Mouse (Mus musculus): Measurements from ENCODE around the gene Epsti1. TPM values are rescaled to one million over a fixed set of nuclear protein-coding genes. Genes with fewer than 3 reads are reported as not detected.
A peak's percentile ranks its signal among the peaks of the same experiment; 100 is the strongest.

Gene Epsti1
- polyA plus RNA-seq, 1 experiment from 2014 or later, result 0.47 TPM

DNA sequence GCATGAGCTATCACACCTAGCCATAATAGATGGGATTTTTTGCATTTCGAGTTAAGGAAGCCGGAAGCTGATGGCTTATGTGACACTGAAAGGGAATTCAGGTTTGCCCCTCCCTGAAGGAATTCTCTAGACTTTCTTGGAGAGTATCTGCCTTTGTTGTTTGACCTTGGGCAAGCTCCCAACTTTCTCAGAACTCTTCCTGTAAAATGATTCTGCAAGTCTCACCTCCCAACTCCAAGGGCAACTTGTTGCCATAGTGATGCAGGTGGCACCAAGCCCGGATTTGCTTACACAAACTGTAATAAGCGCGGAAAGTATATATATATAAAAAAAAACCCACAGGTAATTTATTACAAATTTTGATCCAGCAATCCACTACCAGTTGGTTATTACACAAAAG lies 29.2 kb downstream of the Epsti1 start:
- DNase-seq, result peak; percentile 71
- Histone ChIP-seq H3K9ac (no peak overlapping the region), H3K36me3 (ENCODE audit: insufficient read depth) (no peaks in the 10 kb centered on the region), H3K27ac (ENCODE audit: low read depth) (no peak overlapping the region), H3K9me3 (ENCODE audit: low read depth, low read length) (no peaks in the 10 kb centered on the region), H3K4me2 (no peak overlapping the region), H3K4me3 (ENCODE audit: low read depth, low read length) (no peak overlapping the region), H3K4me1 (ENCODE audit: insufficient read depth) (no peaks in the 10 kb centered on the region), H3K27me3 (ENCODE audit: insufficient read depth, low read length) (no peaks in the 10 kb centered on the region)
- WGBS, result 68% methylated on average over 5 of the region's 5 CpGs
- no peak for ATAC-seq (ENCODE audit: insufficient read depth)
- TF ChIP-seq CTCF (IDR thresholded peaks at IDR 0.05; ENCODE audit: low read depth), result no peak

DNA sequence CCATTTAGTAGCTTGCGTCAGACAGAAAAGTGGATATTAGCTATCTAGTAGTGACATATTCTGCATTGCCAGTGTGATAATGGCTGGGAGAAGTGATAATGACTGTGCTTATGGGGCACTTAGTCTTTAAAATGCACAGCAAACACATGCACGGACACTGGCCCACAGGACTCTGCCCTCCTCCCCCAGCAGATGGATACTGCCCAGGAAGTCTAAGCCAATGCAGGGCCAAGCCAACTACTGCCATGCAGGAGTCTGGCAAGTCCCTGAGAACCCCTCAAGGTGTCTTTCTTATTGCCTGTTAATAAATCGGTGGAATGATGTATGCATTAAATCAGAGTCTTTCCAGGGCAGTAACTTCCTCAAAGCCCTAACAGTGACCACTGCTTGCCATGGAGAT lies 30.4 kb downstream of the Epsti1 start:
- H3K4me1 ChIP-seq (ENCODE audit: insufficient read depth), result no peaks in the 10 kb centered on the region
- no peaks in the 10 kb centered on the region for H3K36me3 ChIP-seq (ENCODE audit: insufficient read depth)
- H3K9me3 ChIP-seq (ENCODE audit: low read depth, low read length), result no peaks in the 10 kb centered on the region
- DNase-seq (no peak), ATAC-seq (ENCODE audit: insufficient read depth) (no peak)
- H3K27me3 ChIP-seq (ENCODE audit: insufficient read depth, low read length), result no peaks in the 10 kb centered on the region
- no peak overlapping the region for H3K9ac ChIP-seq
- TF ChIP-seq CTCF (IDR thresholded peaks at IDR 0.05; ENCODE audit: low read depth), result no peak
- no peak overlapping the region for H3K4me3 ChIP-seq (ENCODE audit: low read depth, low read length)
- no peak overlapping the region for H3K27ac ChIP-seq (ENCODE audit: low read depth)
- WGBS, result 77% methylated on average over 3 of the region's 3 CpGs
- H3K4me2 ChIP-seq, result no peak overlapping the region

DNA sequence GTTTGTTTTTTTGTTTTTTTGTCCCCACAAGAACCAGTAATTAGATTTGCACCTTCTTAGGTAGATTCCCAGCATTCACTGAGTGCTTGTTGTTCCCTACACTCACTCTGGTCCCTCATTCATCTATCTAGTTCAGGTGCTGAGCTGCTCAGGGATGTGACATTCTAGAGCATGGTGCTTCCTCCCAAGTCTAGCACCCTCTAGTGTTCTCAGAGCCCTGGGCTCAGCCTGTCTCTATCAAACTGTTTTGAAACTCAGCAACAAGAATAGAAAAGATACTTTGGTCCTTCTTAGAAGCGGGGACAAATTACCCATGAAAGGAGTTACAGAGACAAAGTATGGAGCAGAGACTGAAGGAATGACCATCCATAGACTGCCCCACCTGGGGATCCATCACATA lies 37.1 kb downstream of the Epsti1 start:
- H3K4me2 ChIP-seq, result no peak overlapping the region
- no peak overlapping the region for H3K4me3 ChIP-seq (ENCODE audit: low read depth, low read length)
- DNase-seq, result no peak
- TF ChIP-seq CTCF (IDR thresholded peaks at IDR 0.05; ENCODE audit: low read depth), result no peak
- H3K27me3 ChIP-seq (ENCODE audit: insufficient read depth, low read length), result no peaks in the 10 kb centered on the region
- H3K27ac ChIP-seq (ENCODE audit: low read depth), result no peak overlapping the region
- H3K4me1 ChIP-seq (ENCODE audit: insufficient read depth), result no peaks in the 10 kb centered on the region
- H3K36me3 ChIP-seq (ENCODE audit: insufficient read depth), result no peaks in the 10 kb centered on the region
- no peak overlapping the region for H3K9ac ChIP-seq
- 94% methylated on average over 1 of the region's 1 CpGs for WGBS
- ATAC-seq (ENCODE audit: insufficient read depth), result no peak
- H3K9me3 ChIP-seq (ENCODE audit: low read depth, low read length), result no peaks in the 10 kb centered on the region

DNA sequence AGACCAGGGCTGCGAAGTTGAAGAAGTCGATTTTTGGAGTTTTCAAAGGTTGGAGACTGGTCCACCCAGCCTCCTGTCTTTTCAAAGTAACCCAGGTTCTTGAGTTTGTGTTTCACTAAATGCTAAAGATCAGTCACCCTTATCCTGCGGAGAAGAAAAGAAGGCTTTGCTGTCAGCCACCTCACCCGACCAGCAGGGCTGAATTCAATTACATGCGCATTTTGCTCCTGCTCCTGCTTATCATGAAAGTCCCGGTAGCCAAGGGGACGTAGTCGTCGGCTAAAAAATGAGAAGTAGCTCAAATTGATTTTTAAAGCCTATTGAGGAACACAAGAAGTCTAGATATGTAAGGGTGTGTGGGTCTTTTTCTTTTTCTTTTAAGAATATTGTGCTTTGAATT lies 38.2 kb downstream of the Epsti1 start:
- no peak overlapping the region for H3K27ac ChIP-seq (ENCODE audit: low read depth)
- H3K4me3 ChIP-seq (ENCODE audit: low read depth, low read length), result no peak overlapping the region
- no peak overlapping the region for H3K9ac ChIP-seq
- H3K27me3 ChIP-seq (ENCODE audit: insufficient read depth, low read length), result no peaks in the 10 kb centered on the region
- 51% methylated on average over 9 of the region's 9 CpGs for WGBS
- H3K4me1 ChIP-seq (ENCODE audit: insufficient read depth), result no peaks in the 10 kb centered on the region
- TF ChIP-seq CTCF (IDR thresholded peaks at IDR 0.05; ENCODE audit: low read depth), result no peak
- DNase-seq (no peak), ATAC-seq (ENCODE audit: insufficient read depth) (no peak)
- H3K9me3 ChIP-seq (ENCODE audit: low read depth, low read length), result no peaks in the 10 kb centered on the region
- no peak overlapping the region for H3K4me2 ChIP-seq
- no peaks in the 10 kb centered on the region for H3K36me3 ChIP-seq (ENCODE audit: insufficient read depth)

DNA sequence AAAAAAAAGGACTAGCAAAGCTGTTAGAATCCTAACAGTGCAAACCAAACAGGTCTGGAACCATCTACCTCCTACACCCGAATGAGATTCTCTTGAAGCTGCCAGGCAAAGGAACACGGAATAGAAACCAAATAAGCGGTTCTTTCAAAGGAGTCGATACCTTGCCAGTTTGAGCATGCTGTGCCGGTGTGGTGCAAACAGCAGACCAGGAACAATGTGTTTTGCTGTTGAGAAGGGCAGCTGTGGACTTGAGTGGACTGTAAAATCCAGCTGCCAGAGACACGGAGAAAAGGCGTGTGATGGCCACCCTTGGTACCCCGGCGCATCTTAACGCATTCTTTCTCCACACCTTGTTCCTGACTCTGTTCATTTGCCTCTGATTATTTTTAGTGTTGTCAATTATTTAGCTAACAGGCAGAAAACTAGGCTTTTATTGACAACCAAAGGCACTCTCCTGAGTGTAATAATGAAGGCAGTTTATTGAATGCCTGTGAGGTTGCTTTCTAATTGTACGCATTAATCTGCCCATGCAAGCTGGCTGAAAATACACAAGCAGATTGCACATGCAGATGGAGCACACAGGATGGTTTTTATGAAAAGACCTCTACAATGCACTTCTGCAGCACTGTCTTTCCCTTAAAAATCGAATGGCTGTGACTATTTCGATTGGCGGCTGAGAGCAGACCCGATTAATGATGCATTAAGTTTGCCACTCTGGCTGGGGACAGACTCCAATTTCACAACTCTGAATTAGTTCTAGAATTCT lies 38.9 kb downstream of the Epsti1 start:
- ATAC-seq (ENCODE audit: insufficient read depth), result no peak
- TF ChIP-seq CTCF (IDR thresholded peaks at IDR 0.05; ENCODE audit: low read depth), result no peak
- Histone ChIP-seq H3K4me1 (ENCODE audit: insufficient read depth) (no peaks in the 10 kb centered on the region), H3K9ac (no peak overlapping the region), H3K4me2 (no peak overlapping the region), H3K4me3 (ENCODE audit: low read depth, low read length) (no peak overlapping the region), H3K27ac (ENCODE audit: low read depth) (no peak overlapping the region), H3K27me3 (ENCODE audit: insufficient read depth, low read length) (no peaks in the 10 kb centered on the region), H3K36me3 (ENCODE audit: insufficient read depth) (no peaks in the 10 kb centered on the region), H3K9me3 (ENCODE audit: low read depth, low read length) (no peaks in the 10 kb centered on the region)
- no peak for DNase-seq
- 82% methylated on average over 15 of the region's 15 CpGs for WGBS

DNA sequence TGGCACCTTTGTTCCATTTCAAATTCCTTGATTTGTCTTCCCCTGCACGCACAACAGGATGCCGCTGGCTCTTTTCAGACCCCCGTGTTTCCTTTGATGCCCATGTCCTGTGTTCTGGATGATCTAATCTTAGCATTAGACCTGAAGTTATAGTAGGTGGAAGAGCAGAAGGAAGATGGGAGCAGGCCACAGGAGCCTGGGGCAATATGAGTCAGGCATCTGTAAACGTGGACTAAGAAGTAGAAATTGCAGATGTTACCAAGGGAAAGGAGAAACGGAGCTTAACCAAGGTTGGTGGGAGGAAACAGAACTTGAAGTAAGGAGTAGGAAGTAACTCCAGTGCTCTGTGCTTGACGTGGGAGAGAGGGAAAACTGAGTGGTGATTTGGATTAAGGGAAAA lies 57.7 kb downstream of the Epsti1 start:
- DNase-seq, result no peak
- TF ChIP-seq CTCF (IDR thresholded peaks at IDR 0.05; ENCODE audit: low read depth), result no peak
- Histone ChIP-seq H3K4me2 (no peak overlapping the region), H3K4me1 (ENCODE audit: insufficient read depth) (no peaks in the 10 kb centered on the region), H3K36me3 (ENCODE audit: insufficient read depth) (no peaks in the 10 kb centered on the region), H3K4me3 (ENCODE audit: low read depth, low read length) (no peak overlapping the region), H3K9me3 (ENCODE audit: low read depth, low read length) (no peaks in the 10 kb centered on the region), H3K27ac (ENCODE audit: low read depth) (no peak overlapping the region), H3K27me3 (ENCODE audit: insufficient read depth, low read length) (no peaks in the 10 kb centered on the region), H3K9ac (no peak overlapping the region)
- WGBS, result 77% methylated on average over 6 of the region's 6 CpGs
- no peak for ATAC-seq (ENCODE audit: insufficient read depth)

DNA sequence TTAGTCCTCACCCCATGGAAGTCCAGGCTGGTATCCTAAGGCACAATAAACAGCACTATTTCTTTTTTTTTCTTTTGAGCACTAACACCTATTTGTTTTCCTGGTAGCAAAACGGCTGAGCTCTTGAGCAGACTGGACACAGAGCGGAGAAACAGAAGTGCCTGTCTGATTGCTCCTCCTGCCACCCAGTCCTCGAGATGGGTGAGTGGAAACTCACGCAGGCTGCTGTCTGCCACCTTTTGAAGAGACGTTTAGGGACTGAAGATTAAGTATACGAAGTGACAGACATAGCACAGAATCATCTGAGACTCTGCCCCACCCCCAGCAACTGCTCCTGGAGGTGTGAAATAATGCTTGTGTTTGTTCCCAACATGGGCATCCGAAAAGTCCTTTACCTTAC lies 59.5 kb downstream of the Epsti1 start:
- 35% methylated on average over 7 of the region's 7 CpGs for WGBS

More for the DNA sequence above, 59.5 kb downstream of the Epsti1 start:
- no peak overlapping the region for H3K4me3 ChIP-seq (ENCODE audit: low read depth, low read length)
- H3K4me1 ChIP-seq (ENCODE audit: insufficient read depth), result no peaks in the 10 kb centered on the region
- TF ChIP-seq CTCF (IDR thresholded peaks at IDR 0.05; ENCODE audit: low read depth), result no peak
- H3K27ac ChIP-seq (ENCODE audit: low read depth), result no peak overlapping the region
- H3K4me2 ChIP-seq, result no peak overlapping the region
- no peaks in the 10 kb centered on the region for H3K9me3 ChIP-seq (ENCODE audit: low read depth, low read length)
- H3K27me3 ChIP-seq (ENCODE audit: insufficient read depth, low read length), result no peaks in the 10 kb centered on the region
- H3K36me3 ChIP-seq (ENCODE audit: insufficient read depth), result no peaks in the 10 kb centered on the region
- ATAC-seq (ENCODE audit: insufficient read depth) (no peak), DNase-seq (no peak)
- H3K9ac ChIP-seq, result no peak overlapping the region

Measured in lung, embryonic 14.5 days (tissue).